Comparison of ENCODE assay signal across 14 mouse cellular contexts in the genomic region with DNA sequence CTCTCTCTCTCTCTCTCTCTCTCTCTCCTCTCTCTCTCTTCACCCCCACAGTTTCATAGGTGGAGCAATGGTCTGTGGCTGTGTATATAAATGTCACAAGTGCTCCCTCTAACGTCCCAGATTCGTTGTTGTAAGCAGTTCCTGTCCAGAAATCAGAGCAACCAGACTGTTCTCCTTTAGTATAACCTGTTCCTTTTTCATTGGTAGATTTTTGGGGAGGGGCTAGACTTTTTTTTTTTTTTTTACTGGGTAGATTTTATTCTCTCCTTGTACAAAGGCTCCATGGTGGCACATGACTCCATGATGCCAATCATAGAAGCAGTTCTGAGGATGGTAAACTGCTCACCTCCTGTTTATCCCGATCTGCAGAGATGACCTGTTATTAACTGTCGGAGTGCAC. TPM values are rescaled to one million over a fixed set of nuclear protein-coding genes. Genes with fewer than 3 reads are reported as not detected.
DNase-seq lines count a peak whose midpoint lies in the region; ATAC-seq and TF ChIP-seq lines count a peak whose summit lies in the region.
"Not testable (repeated sequence)": the region's sequence is repeated elsewhere in the genome, so short reads cannot be mapped to it uniquely, and the experiment has no call there.
"Had no signal": no experiment of that assay in that cellular context is flagged by ENCODE, and none has a peak within 500 bp of the region (broad histone marks: within the 10 kb centered on the region; RNA-seq: fewer than 3 reads in every experiment).

No protein-coding gene starts in this region.

- not testable (repeated sequence) for H3K9ac ChIP-seq in embryonic facial prominence, embryonic 13.5 days; heart, embryonic 12.5 days; intestine, embryonic 14.5 days (ENCODE audit: low read length); lung, postnatal 0 days (replicated peaks; ENCODE audit: low read depth); neural tube, embryonic 13.5 days

- not testable (repeated sequence) for H3K4me3 ChIP-seq in embryonic facial prominence, embryonic 13.5 days; heart, embryonic 12.5 days; intestine, embryonic 14.5 days (ENCODE audit: low read depth, low read length); lung, postnatal 0 days (ENCODE audit: low read depth, low read length); neural tube, embryonic 13.5 days

- H3K27ac ChIP-seq in embryonic facial prominence, embryonic 13.5 days; heart, embryonic 12.5 days (ENCODE audit: poor library complexity, severe bottlenecking); intestine, embryonic 14.5 days (ENCODE audit: low read depth); lung, postnatal 0 days (ENCODE audit: low read length); neural tube, embryonic 13.5 days (replicated peaks): not testable (repeated sequence)

- peaks cover 12% of the 10 kb centered on the region for H3K27me3 ChIP-seq in embryonic facial prominence, embryonic 13.5 days
- not testable (repeated sequence) for H3K27me3 ChIP-seq in heart, embryonic 12.5 days (replicated peaks); intestine, embryonic 14.5 days (replicated peaks; ENCODE audit: control insufficient read depth, insufficient read depth, low read length); lung, postnatal 0 days (replicated peaks; ENCODE audit: insufficient read depth, low read length); neural tube, embryonic 13.5 days

- H3K4me1 ChIP-seq in embryonic facial prominence, embryonic 13.5 days; heart, embryonic 12.5 days (replicated peaks); intestine, embryonic 14.5 days (replicated peaks; ENCODE audit: control insufficient read depth, insufficient read depth, low read length); lung, postnatal 0 days (ENCODE audit: insufficient read depth, low read depth, low read length): not testable (repeated sequence)
- H3K4me1 ChIP-seq in neural tube, embryonic 13.5 days (replicated peaks) = 0 out of 2 replicates have a peak, but pooled peaks cover 15% of the 10 kb centered on the region

- not testable (repeated sequence) for TF ChIP-seq EP300 in lung, postnatal 0 days (IDR thresholded peaks at IDR 0.05)

- not testable (repeated sequence) for ATAC-seq in embryonic facial prominence, embryonic 13.5 days (ENCODE audit: insufficient number of reproducible peaks, insufficient read depth, low FRiP score, low TSS enrichment, low read depth); lung, postnatal 0 days
- 0 out of 2 replicates have a peak, but pooled peaks have one; percentile 48 for ATAC-seq in heart, embryonic 12.5 days (ENCODE audit: insufficient number of reproducible peaks, low FRiP score)
- 0 out of 2 replicates have a peak, but pooled peaks have one; percentile 47 for ATAC-seq in intestine, embryonic 14.5 days (replicated peaks; ENCODE audit: low FRiP score, low TSS enrichment, low read depth)
- 0 out of 2 replicates have a peak, but pooled peaks have one; percentile 63 for ATAC-seq in neural tube, embryonic 13.5 days (ENCODE audit: low read depth)

- not testable (repeated sequence) for TF ChIP-seq CTCF in lung, postnatal 0 days (IDR thresholded peaks at IDR 0.05)

- whole genome bisulfite sequencing in embryonic facial prominence, embryonic 13.5 days = 43% methylated on average over 4 of the region's 4 CpGs
- 50% methylated on average over 4 of the region's 4 CpGs for WGBS in heart, embryonic 12.5 days
- WGBS in intestine, embryonic 14.5 days = 37% methylated on average over 4 of the region's 4 CpGs
- WGBS in lung, postnatal 0 days = 36% methylated on average over 4 of the region's 4 CpGs
- 56% methylated on average over 4 of the region's 4 CpGs for WGBS in neural tube, embryonic 13.5 days

- DNase-seq in brain, adult 2 months (ENCODE audit: low read depth, low spot score) = peak; percentile 68
- not testable (repeated sequence) for DNase-seq in intestine, embryonic 14.5 days (ENCODE audit: low spot score)
- DNase-seq in layer of hippocampus, postnatal 14 days (ENCODE audit: low spot score in 2 of 2) = peak; percentile 4 to 56
- peak; percentile 19 for DNase-seq in lung, postnatal 0 days (ENCODE audit: low spot score)

- H3K9me3 ChIP-seq in embryonic facial prominence, embryonic 13.5 days; heart, embryonic 12.5 days (replicated peaks); intestine, embryonic 14.5 days (ENCODE audit: control insufficient read depth, low read length); lung, postnatal 0 days (ENCODE audit: low read length); neural tube, embryonic 13.5 days: not testable (repeated sequence)

- H3K36me3 ChIP-seq in embryonic facial prominence, embryonic 13.5 days; heart, embryonic 12.5 days; intestine, embryonic 14.5 days (ENCODE audit: control insufficient read depth, insufficient read depth, low read length); lung, postnatal 0 days (ENCODE audit: insufficient read depth, low read length); neural tube, embryonic 13.5 days: not testable (repeated sequence)

- peak overlapping the region; percentile 62; the same call in 1 of the 2 replicates for H3K4me2 ChIP-seq in embryonic facial prominence, embryonic 13.5 days
- not testable (repeated sequence) for H3K4me2 ChIP-seq in heart, embryonic 12.5 days; intestine, embryonic 14.5 days (ENCODE audit: low read length); lung, postnatal 0 days (replicated peaks; ENCODE audit: low read depth, low read length); neural tube, embryonic 13.5 days

RNA-seq across cellular contexts. Expression of a gene that starts 22.2 kb away (rescaled TPM):
- polyA plus RNA-seq in embryonic facial prominence, embryonic 13.5 days (2015; fragmentation: Nextera tagmentation; extraction: Ambion mirVana) = not detected in 2 replicates
- polyA plus RNA-seq in heart, embryonic 12.5 days (2016; fragmentation: Nextera tagmentation; extraction: Ambion mirVana) = not detected in 2 replicates
- polyA plus RNA-seq in intestine, embryonic 14.5 days (2014; fragmentation: Nextera tagmentation; extraction: Ambion mirVana) = not detected in 2 replicates
- not detected for total RNA-seq in layer of hippocampus, postnatal 14 days (2021)
- not detected in 2 replicates for polyA plus RNA-seq in lung, postnatal 0 days (2015; fragmentation: Nextera tagmentation; extraction: Ambion mirVana)
- not detected in 2 replicates for polyA plus RNA-seq in neural tube, embryonic 13.5 days (2015; fragmentation: Nextera tagmentation; extraction: Ambion mirVana)
- total RNA-seq: gastrocnemius, adult 8-10 months; heart, adult 2 months; heart, postnatal 36 days; left cerebral cortex, postnatal 10 days had no signal
- polyA plus RNA-seq: heart, adult 2 months; kidney, adult 2 months; liver, embryonic 14.5 days; thymus, adult 2 months had no signal

RNA-seq across cellular contexts. Expression of a gene that starts 33.4 kb away (rescaled TPM):
- polyA plus RNA-seq in embryonic facial prominence, embryonic 13.5 days (2015; fragmentation: Nextera tagmentation; extraction: Ambion mirVana) = not detected in 2 replicates
- polyA plus RNA-seq in heart, embryonic 12.5 days (2016; fragmentation: Nextera tagmentation; extraction: Ambion mirVana) = not detected in 2 replicates
- not detected in 2 replicates for polyA plus RNA-seq in intestine, embryonic 14.5 days (2014; fragmentation: Nextera tagmentation; extraction: Ambion mirVana)
- total RNA-seq in layer of hippocampus, postnatal 14 days (2021) = not detected
- polyA plus RNA-seq in lung, postnatal 0 days (2015; fragmentation: Nextera tagmentation; extraction: Ambion mirVana) = not detected in 2 replicates
- polyA plus RNA-seq in neural tube, embryonic 13.5 days (2015; fragmentation: Nextera tagmentation; extraction: Ambion mirVana) = not detected in 2 replicates
- total RNA-seq: gastrocnemius, adult 8-10 months; heart, adult 2 months; heart, postnatal 36 days; left cerebral cortex, postnatal 10 days had no signal
- polyA plus RNA-seq: heart, adult 2 months; kidney, adult 2 months; liver, embryonic 14.5 days; thymus, adult 2 months had no signal

RNA-seq across cellular contexts. Expression of a gene that starts 55.2 kb away (rescaled TPM):
- polyA plus RNA-seq in embryonic facial prominence, embryonic 13.5 days (2015; fragmentation: Nextera tagmentation; extraction: Ambion mirVana) = not detected in 2 replicates
- polyA plus RNA-seq in heart, embryonic 12.5 days (2016; fragmentation: Nextera tagmentation; extraction: Ambion mirVana) = not detected in 2 replicates
- polyA plus RNA-seq in intestine, embryonic 14.5 days (2014; fragmentation: Nextera tagmentation; extraction: Ambion mirVana) = not detected in 2 replicates
- total RNA-seq in layer of hippocampus, postnatal 14 days (2021) = not detected
- polyA plus RNA-seq in lung, postnatal 0 days (2015; fragmentation: Nextera tagmentation; extraction: Ambion mirVana) = not detected in 2 replicates
- polyA plus RNA-seq in neural tube, embryonic 13.5 days (2015; fragmentation: Nextera tagmentation; extraction: Ambion mirVana) = not detected in 2 replicates
- total RNA-seq: gastrocnemius, adult 8-10 months; heart, adult 2 months; heart, postnatal 36 days; left cerebral cortex, postnatal 10 days had no signal
- polyA plus RNA-seq: heart, adult 2 months; kidney, adult 2 months; liver, embryonic 14.5 days; thymus, adult 2 months had no signal
